Mouse (Mus musculus): ENCODE measurements around the gene Tmem26. TPM values are rescaled to one million over a fixed set of nuclear protein-coding genes. Genes with fewer than 3 reads are reported as not detected.
"Not testable (repeated sequence)": the region's sequence is repeated elsewhere in the genome, so short reads cannot be mapped to it uniquely, and the experiment has no call there.

The Tmem26 gene
- polyA plus RNA-seq (2017; shearing (Covaris generic)) = under 1 TPM; 0.59 to 0.91 (median 0.74) TPM

DNA sequence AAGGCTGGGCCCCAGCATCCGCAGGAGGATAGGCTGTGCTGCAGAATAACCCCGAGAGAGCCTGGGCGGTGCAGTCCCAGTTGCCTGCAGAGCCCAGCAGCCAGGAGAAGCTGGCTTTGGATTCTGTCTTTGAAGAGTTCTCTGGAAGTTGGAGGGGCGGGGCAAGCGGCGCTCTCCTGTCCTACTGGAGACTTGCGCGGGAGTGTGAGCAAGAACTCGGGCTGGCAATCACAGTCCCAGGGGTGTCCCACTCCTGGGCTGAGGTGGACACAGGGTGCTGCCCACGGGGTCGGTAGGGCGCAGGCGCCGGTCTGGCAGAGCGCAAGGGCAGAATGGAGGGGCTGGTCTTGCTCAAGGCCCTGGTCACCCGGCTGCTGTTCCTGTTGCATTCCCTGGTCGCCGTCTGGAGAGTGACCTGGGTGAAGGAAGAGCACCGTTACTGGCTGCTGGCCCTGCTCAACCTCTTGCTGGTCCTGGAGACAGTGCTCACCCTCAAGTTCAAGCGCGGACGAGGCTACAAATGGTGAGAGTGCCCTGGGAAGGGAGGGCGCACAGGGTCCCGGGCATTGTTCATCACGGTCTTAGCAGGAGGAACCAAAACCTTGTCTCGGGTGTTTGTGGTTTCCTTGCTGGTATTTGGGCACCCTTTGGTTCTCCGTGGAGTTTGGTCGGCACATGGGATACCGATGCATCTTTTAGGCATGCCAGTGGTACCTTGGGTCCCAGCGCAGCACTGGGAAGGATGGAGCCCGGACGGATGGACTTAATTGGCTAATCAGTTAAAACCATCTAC is at the start of gene Tmem26:
Gene Tmem26 (plus strand): TSS at position 79 of the 793 bp plus-strand sequence.
- peak; percentile 25 for ATAC-seq

DNA sequence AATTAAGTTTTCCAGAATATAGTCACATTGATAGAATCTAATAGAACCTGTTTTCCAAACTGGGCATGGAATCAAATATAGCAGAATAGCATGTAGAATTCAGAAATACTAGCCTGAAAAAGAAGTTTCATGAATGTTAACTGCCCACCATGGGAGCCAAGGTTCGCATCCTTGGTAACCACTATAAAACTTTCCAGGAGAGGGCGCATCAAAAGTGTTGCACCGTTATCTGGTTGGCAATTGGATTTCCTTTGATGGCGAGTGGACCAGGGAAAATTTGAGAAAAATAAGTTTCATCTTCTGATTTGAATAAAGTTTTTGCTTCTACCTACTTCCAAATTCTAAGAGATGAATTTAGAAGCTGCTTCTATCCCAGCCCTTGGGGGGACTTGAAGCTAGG is 44.8 kb upstream of the Tmem26 start:
- ATAC-seq = no peak

DNA sequence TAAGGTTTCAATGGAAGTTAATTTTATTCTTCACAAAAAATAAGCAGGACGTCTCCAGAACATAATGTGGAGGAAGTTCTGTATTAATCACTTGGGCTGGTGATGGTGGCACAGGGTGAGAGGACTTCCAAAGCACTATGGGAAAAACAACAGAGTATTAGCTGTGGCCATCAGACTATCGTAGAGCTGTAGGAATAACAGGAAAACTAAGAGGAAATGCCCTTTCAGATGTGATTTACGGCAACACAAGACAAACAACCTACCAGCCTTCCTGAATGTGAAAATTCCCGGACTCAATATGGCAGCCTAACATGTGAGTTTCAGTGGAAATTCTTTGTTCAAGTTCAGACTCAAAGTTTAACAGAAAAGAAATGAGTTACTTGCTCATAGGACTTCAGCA is 42.2 kb upstream of the Tmem26 start:
- no peak for ATAC-seq

- ATAC-seq = no peak
These were observed 37.9 kb upstream of the Tmem26 start for GRCm38 (mm10) chr10:68685510-68685909.

GRCm38 (mm10) chr10:68691116-68691515 is 32.3 kb upstream of the Tmem26 start:
- ATAC-seq = no peak

- no peak for ATAC-seq
These were observed 31.0 kb upstream of the Tmem26 start for GRCm38 (mm10) chr10:68692401-68692800.

DNA sequence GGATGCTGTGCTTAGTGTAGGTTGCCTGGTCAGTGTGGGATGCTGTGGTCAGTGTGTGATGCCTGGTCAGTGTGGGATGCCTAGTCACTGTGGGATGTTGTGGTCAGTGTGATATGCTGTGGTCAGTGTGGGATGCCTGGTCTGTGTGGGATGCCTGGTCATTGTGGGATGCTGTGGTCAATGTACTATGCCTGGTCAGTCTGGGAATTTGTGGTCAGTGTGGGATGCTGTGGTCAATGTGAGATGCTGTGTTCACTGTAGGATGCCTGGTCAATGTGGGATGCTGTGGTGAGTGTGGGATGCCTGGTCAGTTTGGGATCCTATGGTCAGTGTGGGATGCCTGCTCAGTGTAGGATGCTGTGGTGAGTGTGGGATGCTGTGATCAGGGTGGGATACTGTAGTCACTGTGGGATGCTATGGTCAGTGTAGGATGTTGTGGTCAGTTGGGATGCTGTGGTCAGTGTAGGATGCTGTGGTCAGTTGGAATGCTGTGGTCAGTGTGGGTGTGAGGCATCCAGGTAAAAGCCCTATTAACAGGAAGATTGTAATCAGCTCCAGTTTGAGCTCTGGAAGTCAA is 27.6 kb upstream of the Tmem26 start:
- ATAC-seq = no peak

DNA sequence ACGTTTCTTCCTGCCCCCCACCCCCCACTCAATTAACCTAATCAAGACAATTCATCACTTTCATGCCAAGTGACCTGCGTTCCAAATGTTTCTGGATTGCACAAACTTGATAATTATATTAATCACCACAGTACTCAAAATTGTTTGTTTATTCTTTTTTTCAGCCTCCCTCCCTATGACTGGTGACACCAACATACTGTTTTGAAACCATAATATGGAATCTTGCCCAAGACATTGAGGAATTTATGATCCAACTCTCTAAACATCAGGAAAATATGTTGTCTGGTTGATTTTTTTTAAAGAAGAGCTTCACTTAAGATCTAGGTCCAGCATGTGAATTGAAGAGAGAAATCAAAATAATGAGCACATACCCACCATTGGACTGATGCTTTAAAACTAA is 19.2 kb upstream of the Tmem26 start:
- no peak for ATAC-seq

GRCm38 (mm10) chr10:68705471-68706036 is 17.9 kb upstream of the Tmem26 start:
- ATAC-seq = no peak

DNA sequence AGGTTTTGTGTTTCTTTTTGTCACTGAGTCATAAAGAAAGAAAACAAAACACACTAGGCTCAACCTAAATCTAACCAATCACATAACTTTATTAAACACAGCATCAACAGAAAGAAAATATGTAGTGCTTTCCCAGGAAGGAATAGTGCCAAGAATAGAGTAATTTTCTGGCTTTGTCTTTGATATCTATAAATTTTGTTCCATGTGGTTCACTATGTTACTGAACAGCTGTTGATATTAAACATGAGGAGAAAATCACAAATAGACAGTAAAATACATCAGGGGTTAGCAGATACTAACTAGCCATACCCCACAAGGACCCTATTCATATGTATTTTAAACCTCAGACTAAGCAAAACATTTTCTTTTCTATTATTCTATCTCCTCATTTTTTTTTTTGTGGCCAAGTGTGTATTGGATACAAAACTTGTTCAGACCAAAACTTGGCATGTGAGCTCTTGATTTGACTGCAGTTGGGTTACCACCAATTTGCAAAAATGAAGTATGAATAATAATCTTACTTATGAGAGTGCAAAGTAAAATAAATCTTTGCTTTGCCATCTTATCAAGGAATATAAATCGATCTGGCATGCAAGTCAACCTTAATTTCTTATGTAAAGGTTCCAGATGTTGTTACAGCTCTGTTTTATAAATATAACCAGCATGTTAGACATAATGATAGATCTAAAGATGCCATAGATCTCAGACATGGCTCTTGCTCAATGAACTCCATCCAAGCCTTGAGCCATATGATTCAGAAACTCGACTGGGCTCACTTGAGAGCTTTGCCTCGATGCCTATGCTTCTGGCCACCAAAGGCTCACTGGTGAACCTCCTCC is 16.2 kb upstream of the Tmem26 start:
- ATAC-seq = no peak

- ATAC-seq = no peak
These were observed 10.5 kb upstream of the Tmem26 start for GRCm38 (mm10) chr10:68712926-68713325.

DNA sequence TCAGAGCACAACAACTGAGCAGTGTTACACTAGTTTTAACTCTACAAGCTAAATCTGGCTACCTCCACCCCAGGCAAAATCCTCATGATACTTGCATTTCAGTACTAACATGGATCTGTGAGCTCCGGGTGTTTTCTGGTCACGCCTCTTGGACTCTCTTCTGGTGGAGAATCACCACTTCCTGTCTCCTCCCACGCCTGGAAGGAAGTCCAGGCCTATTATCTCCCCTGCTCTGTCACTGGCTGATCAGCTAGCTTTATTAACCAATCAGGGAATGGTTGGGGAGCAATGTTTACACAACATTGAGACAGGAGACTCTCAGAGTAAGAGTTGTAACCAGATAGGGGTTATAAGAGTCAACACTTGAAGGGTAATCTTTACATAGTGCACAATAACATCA is 9.1 kb upstream of the Tmem26 start:
- ATAC-seq = no peak

- no peak for ATAC-seq
These were observed 8.1 kb upstream of the Tmem26 start for GRCm38 (mm10) chr10:68715396-68715795.

DNA sequence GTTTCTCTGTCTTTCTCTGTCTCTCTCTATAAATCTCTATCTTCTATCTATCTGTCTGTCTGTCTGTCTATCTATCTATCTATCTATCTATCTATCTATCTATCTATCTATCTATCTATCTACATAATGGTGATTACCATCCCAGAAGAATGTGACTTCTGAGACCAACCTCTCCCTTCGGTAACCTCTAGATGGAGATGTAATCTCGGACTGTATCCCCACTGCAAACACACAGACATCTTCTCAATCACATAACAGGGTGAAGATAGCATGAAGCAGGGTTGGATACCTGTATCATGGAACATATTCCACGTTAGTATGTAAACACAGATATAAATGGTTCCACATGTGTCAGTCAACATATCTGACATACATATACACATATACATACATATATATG is 5.1 kb upstream of the Tmem26 start:
- no peak for ATAC-seq

DNA sequence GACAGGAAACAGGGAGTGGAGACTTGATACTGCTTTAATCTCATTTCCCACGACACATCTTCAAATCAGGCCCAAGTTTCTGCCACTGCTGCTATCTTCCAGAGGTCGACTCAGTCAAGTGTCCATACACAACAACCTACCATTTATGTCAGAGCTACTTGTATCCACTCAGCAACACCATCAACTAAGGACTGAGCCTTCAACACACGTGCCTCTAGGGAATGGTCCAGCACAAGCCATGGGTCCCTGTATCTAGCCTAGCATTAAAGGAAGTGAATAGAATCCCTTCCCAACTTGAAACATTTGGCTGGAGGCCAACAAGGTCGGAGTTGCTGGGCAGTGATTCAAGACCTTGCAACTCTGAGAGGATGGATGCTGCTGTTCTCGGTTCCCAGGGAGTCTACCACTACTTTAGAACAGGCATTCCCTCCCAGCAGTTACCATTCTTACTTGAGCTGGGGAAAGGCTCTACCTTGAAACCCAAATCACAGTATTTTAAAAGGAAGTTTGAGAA is 2.5 kb upstream of the Tmem26 start:
- no peak for ATAC-seq

GRCm38 (mm10) chr10:68723015-68723414 is 431 bp upstream of the Tmem26 start:
- no peak for ATAC-seq

GRCm38 (mm10) chr10:68724361-68724720 is 895 bp downstream of the Tmem26 start:
- peak; percentile 78 for ATAC-seq

GRCm38 (mm10) chr10:68727464-68727863 is 4.0 kb downstream of the Tmem26 start:
- no peak for ATAC-seq

GRCm38 (mm10) chr10:68735621-68736020 is 12.2 kb downstream of the Tmem26 start:
- no peak for ATAC-seq

GRCm38 (mm10) chr10:68737391-68737790 is 13.9 kb downstream of the Tmem26 start:
- no peak for ATAC-seq

DNA sequence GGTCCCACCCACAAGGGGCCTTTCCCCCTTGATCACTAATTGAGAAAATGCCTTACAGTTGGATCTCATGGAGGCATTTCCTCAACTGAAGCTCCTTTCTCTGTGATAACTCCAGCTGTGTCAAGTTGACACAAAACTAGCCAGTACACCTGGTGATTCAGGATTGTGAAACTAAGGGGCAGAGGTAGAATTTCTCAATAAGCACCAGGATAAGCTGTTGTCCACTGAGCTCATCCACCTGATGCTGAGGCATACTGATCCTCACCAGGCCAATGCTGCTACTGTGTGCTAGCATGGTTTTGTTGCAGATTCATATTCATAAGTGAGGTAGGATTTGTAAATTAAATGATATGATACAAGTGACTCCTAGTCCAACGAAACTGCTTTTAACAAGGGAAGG is 15.5 kb downstream of the Tmem26 start:
- ATAC-seq = not testable (repeated sequence)

- ATAC-seq = no peak
These were observed 16.8 kb downstream of the Tmem26 start for GRCm38 (mm10) chr10:68740251-68740650.

- ATAC-seq = no peak
These were observed 27.5 kb downstream of the Tmem26 start for GRCm38 (mm10) chr10:68750921-68751320.

Data from inflammation-experienced regulatory T-cells, adult 6 months (primary cell).